Mouse (Mus musculus) heart, embryonic 14.5 days (tissue): ENCODE measurements at regions not wholly inside any gene's neighbourhood (a gene's known extent, or its start where the extent isn't known, plus 50 kb on each side); places are given as distances from the start of the nearest gene placed in this dataset.

Experiments used
- ATAC-seq: fragments of 200-750 bp; cut with Nextera tagmentation; 2 replicates; pipeline ENCODE4 v1.8.0; 2017; ENCODE audit warnings: low read depth, moderate TSS enrichment; ENCODE audit not compliant: insufficient number of reproducible peaks, insufficient read depth, low FRiP score
- H3K27ac ChIP-seq, 2 experiments: fragments of 200-500 bp in 1 of 2; fragments of 300-500 bp in 1 of 2; sonication (generic) in 1 of 2; replicated peaks in 1 of 2; 2 replicates each; pipeline ENCODE4 v1.5.1; 2012 to 2014; ENCODE audit warnings: low read depth in 2 of 2, low read length in 2 of 2, control low read depth in 1 of 2, mild to moderate bottlenecking in 1 of 2, mixed read lengths in 1 of 2; ENCODE audit not compliant: control insufficient read depth in 1 of 2, insufficient read depth in 1 of 2
- H3K27me3 ChIP-seq: fragments of 300-500 bp; sonication (generic); 2 replicates; pipeline ENCODE4 v1.6.1; 2014; ENCODE audit warnings: mild to moderate bottlenecking, low read length, control low read depth; ENCODE audit not compliant: control insufficient read depth, insufficient read depth
- H3K36me3 ChIP-seq: fragments of 300-500 bp; sonication (generic); 2 replicates; pipeline ENCODE4 v1.6.1; 2014; ENCODE audit warnings: mild to moderate bottlenecking, control low read depth, low read length, mixed read lengths; ENCODE audit not compliant: control insufficient read depth, insufficient read depth
- H3K4me1 ChIP-seq, 2 experiments: fragments of 200-500 bp in 1 of 2; fragments of 300-500 bp in 1 of 2; sonication (generic) in 1 of 2; 2 replicates each; pipeline ENCODE4 v1.6.1; 2012 to 2014; ENCODE audit warnings: low read length in 2 of 2, control low read depth in 1 of 2, mixed read lengths in 1 of 2; ENCODE audit not compliant: control insufficient read depth in 2 of 2, insufficient read depth in 2 of 2
- H3K4me2 ChIP-seq: fragments of 300-500 bp; sonication (generic); 2 replicates; pipeline ENCODE4 v1.6.1; 2014; ENCODE audit warnings: mild to moderate bottlenecking, low read length
- H3K4me3 ChIP-seq, 2 experiments: fragments of 200-500 bp in 1 of 2; fragments of 300-500 bp in 1 of 2; sonication (generic) in 1 of 2; 2 replicates each; pipeline ENCODE4 v1.5.1; 2012 to 2014; ENCODE audit warnings: low read length in 2 of 2, mild to moderate bottlenecking in 2 of 2, control low read depth in 1 of 2, low read depth in 1 of 2, moderate library complexity in 1 of 2; ENCODE audit not compliant: control insufficient read depth in 1 of 2, insufficient read depth in 1 of 2
- H3K9ac ChIP-seq: fragments of 300-500 bp; sonication (generic); 2 replicates; pipeline ENCODE4 v1.6.1; 2014; ENCODE audit warnings: mild to moderate bottlenecking, low read length
- H3K9me3 ChIP-seq: fragments of 300-500 bp; sonication (generic); 2 replicates; pipeline ENCODE4 v1.6.1; 2016; ENCODE audit warnings: low read length, control low read depth; ENCODE audit not compliant: control insufficient read depth
- WGBS: fragments of 180-500 bp; shearing (Covaris S2); extraction: QIAGEN DNeasy Blood & Tissue Kit; methylation state at CpG from one replicate; pipeline ENCODE4 v1.1.7; 2014; 5-methylcytosine and 5-hydroxymethylcytosine counted together

DNA sequence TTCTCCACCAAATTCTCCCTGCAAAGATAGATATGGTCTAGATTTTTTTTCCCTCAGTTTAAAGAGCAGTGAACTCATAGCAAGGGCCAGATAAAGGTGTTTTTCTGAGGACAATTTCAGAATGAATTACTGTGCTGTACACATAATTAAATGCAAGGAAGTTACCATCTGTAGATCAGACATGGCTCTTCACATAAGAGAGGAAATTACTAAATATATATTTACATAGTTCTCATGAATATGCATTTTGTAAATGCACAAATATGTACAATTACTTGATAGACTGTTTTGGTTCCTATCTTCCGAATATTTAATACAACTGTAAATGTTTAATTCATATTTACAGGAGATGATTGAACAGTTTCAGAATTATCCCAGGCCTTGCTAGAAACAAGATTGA is 769.9 kb upstream of the A1bg start:
- no peak for ATAC-seq
- Histone ChIP-seq H3K4me3 (no peak overlapping the region), H3K27ac (no peak overlapping the region), H3K4me2 (no peak overlapping the region), H3K36me3 (no peaks in the 10 kb centered on the region), H3K27me3 (no peaks in the 10 kb centered on the region), H3K9ac (no peak overlapping the region), H3K9me3 (0 out of 2 replicates have a peak, but pooled peaks cover 2% of the 10 kb centered on the region), H3K4me1 (no peaks in the 10 kb centered on the region)
- WGBS: 73% methylated on average over 1 of the region's 1 CpGs

DNA sequence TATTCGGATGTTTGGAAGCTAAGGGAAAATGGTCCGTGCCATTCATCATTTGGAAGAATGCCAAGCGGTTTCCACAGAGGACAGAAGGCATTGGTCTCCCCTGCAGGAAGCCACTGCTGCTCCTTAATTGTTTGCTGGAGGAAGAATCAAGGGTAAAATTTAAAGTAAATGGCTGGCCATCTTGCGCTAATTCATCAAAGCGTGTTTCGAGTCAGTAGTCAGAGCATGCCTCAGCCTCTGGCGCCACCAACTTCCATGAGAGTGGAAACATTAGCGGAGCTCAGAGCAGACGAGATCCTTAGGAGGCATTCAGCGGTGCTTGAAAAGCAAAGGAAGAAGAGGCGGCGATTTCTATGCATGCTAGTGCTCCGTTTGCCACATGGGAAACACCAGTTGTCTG is 767.6 kb upstream of the A1bg start:
- Histone ChIP-seq H3K4me1 (no peaks in the 10 kb centered on the region), H3K27ac (no peak overlapping the region), H3K36me3 (no peaks in the 10 kb centered on the region), H3K27me3 (no peaks in the 10 kb centered on the region), H3K9ac (no peak overlapping the region), H3K9me3 (0 out of 2 replicates have a peak, but pooled peaks cover 2% of the 10 kb centered on the region), H3K4me2 (no peak overlapping the region), H3K4me3 (no peak overlapping the region)
- no peak for ATAC-seq
- 81% methylated on average over 13 of the region's 13 CpGs for WGBS

DNA sequence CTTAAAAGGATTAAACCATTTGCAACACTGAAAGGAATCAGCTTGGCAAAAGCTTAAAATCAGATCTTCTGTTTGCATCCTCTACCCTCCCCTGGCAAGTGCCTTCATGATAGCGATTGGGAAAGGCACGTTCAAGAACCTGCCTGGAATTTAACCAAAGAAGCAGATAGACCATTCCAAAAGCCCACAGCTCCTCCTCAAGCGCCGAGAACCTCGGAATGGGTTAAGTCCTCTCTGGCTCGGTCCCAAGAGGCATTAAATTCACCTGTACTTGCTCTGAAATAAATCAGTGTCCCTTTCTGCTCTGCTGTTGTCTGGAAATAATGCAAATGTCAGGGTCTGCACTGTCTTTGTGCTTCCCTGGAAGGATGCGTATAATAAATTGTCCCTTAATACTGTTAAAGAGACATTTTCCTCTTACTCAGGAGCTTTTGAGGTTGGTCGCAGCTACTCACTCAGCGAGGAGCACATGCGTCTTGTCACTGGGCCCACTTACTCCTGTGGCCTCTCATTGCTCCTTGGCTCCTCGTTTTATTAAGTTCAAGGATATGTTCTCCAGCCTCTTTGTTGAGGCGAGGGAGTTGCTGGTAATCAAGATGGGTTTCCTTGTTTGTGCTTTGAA is 767.1 kb upstream of the A1bg start:
- Histone ChIP-seq H3K27me3 (no peaks in the 10 kb centered on the region), H3K4me1 (no peaks in the 10 kb centered on the region), H3K4me2 (no peak overlapping the region), H3K4me3 (no peak overlapping the region), H3K27ac (no peak overlapping the region), H3K9me3 (0 out of 2 replicates have a peak, but pooled peaks cover 2% of the 10 kb centered on the region), H3K36me3 (no peaks in the 10 kb centered on the region), H3K9ac (no peak overlapping the region)
- ATAC-seq: no peak
- 85% methylated on average over 12 of the region's 12 CpGs for WGBS

DNA sequence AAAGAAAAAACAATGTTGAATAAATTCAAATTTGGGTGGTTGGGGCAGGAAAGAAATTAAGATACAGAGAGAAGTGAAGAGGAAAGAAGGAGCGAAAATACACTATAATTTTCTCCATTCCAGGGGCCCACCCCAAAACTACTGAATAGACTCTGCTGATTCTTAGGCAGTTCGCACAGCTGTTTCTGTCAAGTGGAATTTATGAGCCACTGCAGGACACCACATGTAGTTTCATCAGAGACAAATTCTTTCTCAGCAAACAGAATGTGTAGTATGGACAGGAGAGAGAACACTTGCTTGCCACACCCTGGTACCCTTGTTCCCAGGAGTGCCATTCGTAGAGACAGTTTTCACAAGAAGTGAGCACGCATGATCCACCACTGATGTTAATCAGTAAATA is 760.2 kb upstream of the A1bg start:
- Histone ChIP-seq H3K9ac (no peak overlapping the region), H3K4me1 (no peaks in the 10 kb centered on the region), H3K4me2 (no peak overlapping the region), H3K27me3 (no peaks in the 10 kb centered on the region), H3K4me3 (no peak overlapping the region), H3K36me3 (no peaks in the 10 kb centered on the region), H3K27ac (no peak overlapping the region), H3K9me3 (0 out of 2 replicates have a peak, but pooled peaks cover 2% of the 10 kb centered on the region)
- no peak for ATAC-seq
- WGBS: 85% methylated on average over 4 of the region's 4 CpGs

- Histone ChIP-seq H3K4me1 (no peaks in the 10 kb centered on the region), H3K9me3 (no peaks in the 10 kb centered on the region), H3K9ac (no peak overlapping the region), H3K36me3 (no peaks in the 10 kb centered on the region), H3K4me3 (no peak overlapping the region), H3K27ac (no peak overlapping the region), H3K4me2 (no peak overlapping the region), H3K27me3 (no peaks in the 10 kb centered on the region)
- no peak for ATAC-seq
- WGBS: 75% methylated on average over 5 of the region's 5 CpGs
Observed at GRCm38 (mm10) chr15:61670556-61670955, 747.7 kb upstream of the A1bg start.

DNA sequence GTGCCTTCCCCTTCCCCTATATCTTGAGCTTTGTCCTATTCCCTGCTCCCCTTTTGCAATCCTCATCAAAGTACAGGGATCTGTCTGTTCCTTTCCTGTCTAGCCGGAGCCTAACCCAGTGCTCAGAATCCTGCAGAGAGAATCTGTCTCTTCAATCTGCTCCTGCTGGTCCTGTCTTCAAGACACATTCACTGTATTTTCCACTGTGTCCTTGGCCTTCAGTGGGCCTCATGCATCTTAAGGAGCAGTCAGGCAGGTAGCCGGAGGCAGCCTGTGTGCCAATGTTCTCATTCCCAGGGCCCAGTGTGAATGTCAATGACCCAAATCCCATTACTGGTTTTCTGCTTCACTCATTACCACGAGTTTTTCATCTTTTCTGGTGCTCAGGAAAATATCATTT is 737.8 kb upstream of the A1bg start:
- ATAC-seq: no peak
- WGBS: 57% methylated on average over 3 of the region's 3 CpGs
- H3K9ac ChIP-seq: no peak overlapping the region
- H3K27ac ChIP-seq: no peak overlapping the region
- no peak overlapping the region for H3K4me3 ChIP-seq
- no peaks in the 10 kb centered on the region for H3K4me1 ChIP-seq
- no peak overlapping the region for H3K4me2 ChIP-seq
- H3K36me3 ChIP-seq: no peaks in the 10 kb centered on the region
- no peaks in the 10 kb centered on the region for H3K27me3 ChIP-seq
- H3K9me3 ChIP-seq: no peaks in the 10 kb centered on the region

DNA sequence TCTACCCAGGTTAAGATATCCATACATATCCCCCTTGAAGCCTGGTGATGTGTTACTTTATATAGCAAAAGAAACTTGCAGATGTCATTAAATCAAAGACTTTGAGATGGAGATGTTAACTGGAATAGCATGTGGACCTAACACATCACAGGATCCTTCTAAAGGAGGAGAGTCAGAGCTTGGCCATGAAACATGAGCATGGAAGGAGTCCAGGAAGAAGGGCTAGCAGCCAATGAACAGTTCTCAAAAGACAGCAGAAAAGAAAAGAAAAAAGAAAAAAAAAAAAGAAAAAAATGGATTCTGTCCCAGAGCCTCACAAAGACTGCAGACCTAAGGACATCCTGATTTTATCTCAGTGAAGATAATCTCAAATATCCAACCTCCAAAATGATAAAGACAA is 734.1 kb upstream of the A1bg start:
- no peaks in the 10 kb centered on the region for H3K36me3 ChIP-seq
- no peaks in the 10 kb centered on the region for H3K9me3 ChIP-seq
- H3K9ac ChIP-seq: no peak overlapping the region
- H3K27ac ChIP-seq: no peak overlapping the region
- no peak overlapping the region for H3K4me3 ChIP-seq
- no peaks in the 10 kb centered on the region for H3K4me1 ChIP-seq
- H3K27me3 ChIP-seq: no peaks in the 10 kb centered on the region
- no peak for ATAC-seq
- no peak overlapping the region for H3K4me2 ChIP-seq

- no peaks in the 10 kb centered on the region for H3K36me3 ChIP-seq
- H3K27ac ChIP-seq: no peak overlapping the region
- H3K4me1 ChIP-seq: no peaks in the 10 kb centered on the region
- no peak overlapping the region for H3K4me3 ChIP-seq
- H3K9ac ChIP-seq: no peak overlapping the region
- H3K4me2 ChIP-seq: no peak overlapping the region
- WGBS: 83% methylated on average over 1 of the region's 1 CpGs
- H3K9me3 ChIP-seq: no peaks in the 10 kb centered on the region
- ATAC-seq: no peak
- H3K27me3 ChIP-seq: no peaks in the 10 kb centered on the region
Observed at GRCm38 (mm10) chr15:61654846-61655245, 732.0 kb upstream of the A1bg start.
